Mouse (Mus musculus): ENCODE measurements around the gene Brd3os.

Gene Brd3os

DNA sequence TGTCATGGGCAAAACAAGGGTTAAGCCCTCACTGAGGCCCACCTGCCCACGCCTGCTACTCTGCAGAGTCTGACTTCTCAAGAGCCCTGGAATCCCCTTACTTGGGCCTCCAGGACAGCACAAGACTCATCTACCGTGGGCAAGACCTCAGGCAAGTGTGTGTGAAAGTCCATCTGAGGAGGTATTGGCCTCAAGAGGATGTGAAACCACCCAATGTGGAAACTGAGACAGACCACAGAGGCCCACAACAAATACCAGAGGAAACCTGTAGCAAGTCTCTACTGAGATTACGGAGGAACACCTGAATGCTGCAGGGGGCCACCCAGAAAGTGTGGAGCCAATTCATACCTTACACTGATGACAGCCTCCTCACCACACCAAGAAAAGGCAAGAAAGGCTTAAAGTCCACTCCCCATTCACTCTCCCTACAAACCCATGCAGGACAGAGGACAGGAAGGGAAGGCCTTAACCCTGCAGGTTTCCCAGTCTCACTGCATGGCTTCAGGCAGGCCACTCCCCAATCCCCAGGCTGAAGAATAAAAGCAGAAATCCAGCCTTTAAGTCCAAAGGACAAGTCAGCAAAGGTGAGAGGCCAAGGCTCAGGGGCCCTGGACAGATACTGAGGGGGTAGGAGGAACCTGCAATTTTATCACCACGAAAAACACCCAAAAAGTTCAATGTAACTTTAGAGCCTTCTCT, 27.3 kb downstream of the Brd3os start:
- peak; percentile 74 to 77 for DNase-seq (ENCODE audit: low spot score in 2 of 2)

GRCm38 (mm10) chr2:27469991-27470355, 27.8 kb downstream of the Brd3os start:
- no peak for DNase-seq (ENCODE audit: low spot score in 2 of 2)

GRCm38 (mm10) chr2:27470535-27470934, 28.4 kb downstream of the Brd3os start:
- DNase-seq (ENCODE audit: low spot score in 2 of 2), result no peak

- DNase-seq (ENCODE audit: low spot score in 2 of 2), result no peak
Measured at GRCm38 (mm10) chr2:27471170-27471584, 29.1 kb downstream of the Brd3os start.

DNA sequence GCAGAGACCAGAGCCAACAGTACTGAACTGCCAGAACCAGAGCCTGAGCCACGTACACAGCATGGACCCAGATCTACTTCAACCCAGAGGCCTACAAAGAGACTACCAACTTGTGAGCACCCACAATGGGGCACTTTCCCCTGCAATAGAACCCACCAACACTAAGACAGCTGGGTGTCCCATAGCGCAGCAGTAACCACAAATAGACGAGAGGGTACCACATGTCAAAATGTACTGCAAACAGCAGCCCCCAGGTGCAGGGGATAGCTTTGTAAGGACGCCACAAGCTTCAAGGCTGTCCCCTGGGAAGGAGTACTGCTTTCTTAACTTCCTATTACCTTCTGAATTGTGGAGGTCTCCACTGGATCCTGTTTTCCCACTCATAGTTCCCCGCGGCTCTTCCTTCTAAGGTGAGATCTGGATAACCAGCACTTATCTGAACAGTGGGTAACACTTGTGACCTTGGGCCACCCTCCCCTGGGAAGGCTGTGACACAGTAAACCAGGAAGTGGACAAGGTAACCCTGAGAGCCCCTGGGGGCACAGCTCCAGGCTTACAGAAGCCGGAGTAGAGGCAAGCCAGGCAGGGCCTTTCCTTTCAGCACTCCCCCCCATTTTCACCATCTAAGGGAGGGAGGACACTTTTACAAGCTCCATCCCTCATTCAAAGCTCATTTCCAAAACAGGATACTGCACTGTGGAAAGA, 31.1 kb downstream of the Brd3os start:
- DNase-seq (ENCODE audit: low spot score in 2 of 2), result peak in 1 of 2 experiments; percentile 36

- DNase-seq (ENCODE audit: low spot score in 2 of 2), result no peak
Measured at GRCm38 (mm10) chr2:27473911-27474310, 31.8 kb downstream of the Brd3os start.

DNA sequence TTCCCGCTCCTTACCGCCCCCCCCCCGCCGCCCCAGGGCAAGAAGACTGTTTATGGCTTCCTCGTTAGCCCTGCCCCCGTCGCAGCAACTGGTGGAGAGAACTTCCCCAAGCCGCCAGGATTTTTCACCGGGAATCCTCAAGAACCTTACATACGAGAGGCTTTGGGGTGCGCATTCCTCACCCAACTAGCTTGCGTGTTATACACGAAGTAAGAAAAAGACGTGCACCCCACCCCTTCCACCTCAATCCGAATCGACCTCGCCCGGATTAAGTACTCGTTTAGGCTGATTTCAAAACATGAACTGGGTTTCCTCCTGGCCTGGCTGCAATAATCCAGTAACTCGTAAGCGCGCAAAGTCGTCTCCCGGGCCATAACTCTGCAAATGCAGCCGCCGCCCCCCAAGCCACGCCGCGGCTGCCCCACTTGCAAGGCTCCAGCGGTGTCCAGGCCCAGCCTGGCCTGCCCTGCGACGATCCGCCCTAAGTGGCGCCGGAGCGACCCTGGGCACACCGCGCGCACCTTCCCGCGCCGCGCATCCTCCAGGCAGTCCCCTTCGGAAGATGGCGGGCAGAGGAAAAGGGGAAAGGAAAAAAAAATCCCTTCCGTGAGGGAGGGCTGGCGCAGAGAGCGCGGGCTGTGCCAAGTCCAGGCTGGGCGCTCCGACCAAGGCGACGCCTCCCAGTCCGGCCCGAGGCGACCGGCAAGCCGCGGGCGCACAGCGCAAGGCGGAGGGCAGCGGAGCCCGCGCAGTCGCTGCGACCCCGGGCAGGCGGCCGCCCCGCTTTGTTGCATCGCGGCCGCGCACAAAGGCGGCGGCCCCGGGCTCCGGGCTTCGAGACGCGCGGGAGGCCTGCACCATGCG, 32.7 kb downstream of the Brd3os start:
- peak in 1 of 2 experiments; percentile 24 for DNase-seq (ENCODE audit: low spot score in 2 of 2)

DNA sequence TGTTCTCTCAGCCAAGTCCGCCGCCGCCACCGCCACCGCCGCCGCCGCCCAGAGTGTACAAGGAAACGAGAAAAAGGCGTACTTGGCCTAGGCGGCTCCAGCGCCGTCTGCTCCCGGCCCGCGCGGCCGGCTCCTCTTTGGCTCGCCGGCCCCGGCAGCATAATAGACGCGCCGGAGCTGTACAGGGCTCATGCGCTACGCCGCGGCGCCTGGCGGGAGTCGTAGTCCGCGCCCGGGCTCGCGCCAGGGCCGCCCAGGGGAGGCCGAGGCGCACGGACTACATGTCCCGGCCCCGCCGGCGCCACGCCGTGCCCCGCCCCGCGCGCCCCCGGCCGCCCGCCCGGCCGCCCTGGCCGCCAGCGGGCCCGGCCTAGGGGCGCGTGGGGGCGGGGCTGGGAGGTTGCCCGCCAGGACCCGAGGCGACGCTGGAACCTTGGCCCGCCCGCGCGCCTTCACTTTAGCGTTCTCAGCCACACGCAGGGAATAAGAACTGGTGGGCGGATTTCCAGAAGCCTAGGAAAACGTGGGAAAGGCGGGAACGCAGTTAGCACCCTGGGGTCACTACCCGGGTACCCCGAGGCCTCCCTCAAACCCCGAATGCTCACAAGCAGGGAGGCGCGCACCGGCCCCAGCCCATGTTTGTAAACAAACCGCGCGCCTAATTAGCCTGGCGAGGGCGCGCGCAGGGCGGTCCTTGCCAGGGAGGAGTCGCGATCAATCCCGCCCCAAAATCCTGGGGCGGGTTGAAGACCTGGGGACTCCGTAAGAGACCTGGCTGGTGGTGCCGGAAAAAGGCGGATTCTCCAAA, 33.6 kb downstream of the Brd3os start:
- DNase-seq (ENCODE audit: low spot score in 2 of 2), result peak; percentile 93 to 94

DNA sequence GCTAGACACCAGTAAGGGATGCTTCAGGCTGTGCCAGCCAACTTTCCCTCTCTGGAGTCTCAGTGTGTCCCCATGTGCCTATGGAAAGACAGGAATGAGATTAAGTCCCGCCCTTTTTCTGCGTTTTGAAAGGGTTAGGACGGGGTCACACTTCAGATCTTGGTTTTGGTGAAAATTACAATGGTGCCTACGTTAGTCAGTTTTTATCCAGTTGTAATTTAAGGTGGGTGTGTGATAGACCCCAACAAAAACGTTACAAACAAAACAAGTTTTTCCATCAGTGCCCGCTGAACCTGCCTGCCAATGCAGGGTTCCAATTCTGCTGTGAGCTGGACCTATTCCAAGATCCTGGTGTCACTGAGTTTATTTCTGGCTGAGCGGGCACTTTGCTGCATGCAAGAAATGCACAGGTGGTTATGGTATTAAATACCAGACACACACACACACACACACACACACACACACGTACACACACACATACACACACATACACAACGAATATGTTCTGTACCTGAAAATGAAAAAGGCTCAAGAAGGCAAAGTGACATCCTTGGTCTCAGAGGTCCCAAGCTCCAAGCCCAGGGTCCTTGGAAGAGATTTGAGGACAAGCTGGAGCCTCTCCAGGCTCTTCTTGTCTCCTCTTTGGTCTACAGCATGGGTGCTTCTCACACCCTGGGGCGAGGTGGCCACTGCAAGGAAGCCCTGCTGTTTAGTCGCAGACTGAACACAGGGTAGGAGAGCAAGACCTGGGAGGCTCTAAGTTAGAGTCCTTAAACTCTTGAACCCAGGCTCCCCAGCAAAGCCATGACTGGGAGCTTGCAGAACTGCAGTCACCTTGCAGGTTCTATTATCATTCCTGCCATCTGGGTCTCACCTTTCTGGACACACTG, 34.4 kb downstream of the Brd3os start:
- no peak for DNase-seq (ENCODE audit: low spot score in 2 of 2)

GRCm38 (mm10) chr2:27479821-27480220, 37.7 kb downstream of the Brd3os start:
- no peak for DNase-seq (ENCODE audit: low spot score in 2 of 2)

GRCm38 (mm10) chr2:27480367-27480766, 38.2 kb downstream of the Brd3os start:
- peak; percentile 38 to 43 for DNase-seq (ENCODE audit: low spot score in 2 of 2)

DNA sequence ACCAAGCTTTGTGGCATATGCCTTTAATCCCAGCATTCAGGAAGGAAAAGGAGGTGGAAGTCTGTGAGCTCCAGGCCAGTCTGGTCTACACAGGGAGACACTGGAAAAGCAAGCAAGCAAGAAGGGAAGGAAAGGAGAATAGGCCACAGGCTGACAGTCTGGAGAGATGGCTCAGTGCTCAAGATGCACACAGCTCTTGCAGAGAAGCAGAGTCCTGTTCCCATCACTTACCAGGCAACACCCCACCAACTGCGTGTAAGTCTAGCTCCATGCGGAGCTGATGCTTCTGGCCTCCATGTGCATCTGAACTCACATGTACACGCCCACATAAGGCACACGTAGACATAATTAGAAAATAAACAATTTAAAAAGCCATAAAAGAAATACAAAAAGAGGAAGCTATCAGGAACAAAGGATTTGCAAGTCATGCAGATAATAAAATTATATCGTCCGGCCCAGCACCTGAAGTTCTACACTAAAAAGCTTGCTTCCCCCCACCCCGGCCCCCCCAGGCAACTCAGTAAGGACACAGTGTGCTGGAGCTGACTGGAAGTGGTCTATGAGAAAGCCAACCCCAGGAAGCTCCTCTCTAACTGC, 40.2 kb downstream of the Brd3os start:
- no peak for DNase-seq (ENCODE audit: low spot score in 2 of 2)

GRCm38 (mm10) chr2:27486725-27487124, 44.6 kb downstream of the Brd3os start:
- DNase-seq (ENCODE audit: low spot score in 2 of 2), result no peak

GRCm38 (mm10) chr2:27487336-27488049, 45.4 kb downstream of the Brd3os start:
- peak in 1 of 2 experiments; percentile 31 for DNase-seq (ENCODE audit: low spot score in 2 of 2)

DNA sequence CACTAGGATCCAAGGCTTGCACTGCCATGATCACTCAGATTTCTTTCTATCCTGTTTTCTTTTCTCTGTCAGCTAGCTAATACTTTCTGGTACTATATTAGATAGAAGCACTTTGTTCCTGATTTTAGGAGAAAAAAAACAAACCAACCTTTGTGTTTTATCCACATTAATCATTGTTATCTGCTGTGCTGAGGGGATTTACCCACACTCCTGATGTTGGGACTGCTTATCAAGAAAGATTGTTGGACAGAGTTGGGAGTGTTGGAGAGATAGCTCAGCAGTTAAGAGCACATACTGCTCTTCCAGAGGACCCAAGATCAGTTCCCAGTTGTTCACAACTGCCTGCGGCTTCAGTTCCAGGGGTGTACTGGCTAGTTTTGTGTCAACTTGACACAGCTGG, 46.2 kb downstream of the Brd3os start:
- DNase-seq (ENCODE audit: low spot score in 2 of 2), result no peak

GRCm38 (mm10) chr2:27490939-27491338, 48.8 kb downstream of the Brd3os start:
- no peak for DNase-seq (ENCODE audit: low spot score in 2 of 2)

Data from spleen, postnatal 36 days (tissue).